Mouse (Mus musculus) frontal cortex, postnatal 14 days (tissue): ENCODE data around the gene Ankzf1.
A peak's percentile ranks its signal among the peaks of the same experiment; 100 is the strongest.

ENCODE experiments used
- DNase-seq, 2 experiments: peaks; one replicate each; pipeline ENCODE4 v3.0.0; 2022; ENCODE audit warnings: low spot score in 2 of 2

The Ankzf1 gene

GRCm38 (mm10) chr1:75187914-75188483 is 4.0 kb upstream of the Ankzf1 start:
- no peak for DNase-seq

GRCm38 (mm10) chr1:75190577-75190976 is 1.4 kb upstream of the Ankzf1 start:
- DNase-seq, result no peak

- DNase-seq, result no peak
Observed at GRCm38 (mm10) chr1:75191258-75191621, 711 bp upstream of the Ankzf1 start.

GRCm38 (mm10) chr1:75192452-75192851 is 501 bp downstream of the Ankzf1 start:
- no peak for DNase-seq

GRCm38 (mm10) chr1:75201236-75201635 is 9.3 kb downstream of the Ankzf1 start:
- no peak for DNase-seq

GRCm38 (mm10) chr1:75208967-75209678 is 17.2 kb downstream of the Ankzf1 start:
- no peak for DNase-seq

- peak; percentile 90 to 95 for DNase-seq
Observed at GRCm38 (mm10) chr1:75210136-75211087, 18.5 kb downstream of the Ankzf1 start, which contains the start of the genes Glb1l and Stk16. Gene Glb1l (minus strand): TSS chr1:75210813. Gene Stk16 (plus strand): TSS chr1:75210838.

- no peak for DNase-seq
Observed at GRCm38 (mm10) chr1:75211141-75211708, 19.3 kb downstream of the Ankzf1 start.

- no peak for DNase-seq
Observed at GRCm38 (mm10) chr1:75212542-75212941, 20.6 kb downstream of the Ankzf1 start.

GRCm38 (mm10) chr1:75213096-75213495 is 21.1 kb downstream of the Ankzf1 start:
- DNase-seq, result no peak

- no peak for DNase-seq
Observed at GRCm38 (mm10) chr1:75214442-75214841, 22.5 kb downstream of the Ankzf1 start.

- peak in 1 of 2 experiments; percentile 65 for DNase-seq
Observed at GRCm38 (mm10) chr1:75214886-75215285, 22.9 kb downstream of the Ankzf1 start.

- DNase-seq, result no peak
Observed at GRCm38 (mm10) chr1:75215785-75216184, 23.8 kb downstream of the Ankzf1 start.

GRCm38 (mm10) chr1:75216797-75217585 is 25.0 kb downstream of the Ankzf1 start:
- DNase-seq, result no peak

GRCm38 (mm10) chr1:75217893-75218226 is 25.9 kb downstream of the Ankzf1 start:
- DNase-seq, result no peak

- DNase-seq, result peak; percentile 58 to 64
Observed at GRCm38 (mm10) chr1:75218227-75219001, 26.5 kb downstream of the Ankzf1 start.

GRCm38 (mm10) chr1:75219078-75219477 is 27.1 kb downstream of the Ankzf1 start:
- peak; percentile 87 to 91 for DNase-seq

- no peak for DNase-seq
Observed at GRCm38 (mm10) chr1:75219531-75219930, 27.6 kb downstream of the Ankzf1 start, which contains the start of gene Tuba4a. Gene Tuba4a (minus strand): TSS chr1:75219865.

GRCm38 (mm10) chr1:75221538-75221937 is 29.6 kb downstream of the Ankzf1 start:
- DNase-seq, result no peak

- DNase-seq, result no peak
Observed at GRCm38 (mm10) chr1:75222926-75223325, 31.0 kb downstream of the Ankzf1 start.
